ENCODE assay signal across 11 mouse cellular contexts in the genomic region with DNA sequence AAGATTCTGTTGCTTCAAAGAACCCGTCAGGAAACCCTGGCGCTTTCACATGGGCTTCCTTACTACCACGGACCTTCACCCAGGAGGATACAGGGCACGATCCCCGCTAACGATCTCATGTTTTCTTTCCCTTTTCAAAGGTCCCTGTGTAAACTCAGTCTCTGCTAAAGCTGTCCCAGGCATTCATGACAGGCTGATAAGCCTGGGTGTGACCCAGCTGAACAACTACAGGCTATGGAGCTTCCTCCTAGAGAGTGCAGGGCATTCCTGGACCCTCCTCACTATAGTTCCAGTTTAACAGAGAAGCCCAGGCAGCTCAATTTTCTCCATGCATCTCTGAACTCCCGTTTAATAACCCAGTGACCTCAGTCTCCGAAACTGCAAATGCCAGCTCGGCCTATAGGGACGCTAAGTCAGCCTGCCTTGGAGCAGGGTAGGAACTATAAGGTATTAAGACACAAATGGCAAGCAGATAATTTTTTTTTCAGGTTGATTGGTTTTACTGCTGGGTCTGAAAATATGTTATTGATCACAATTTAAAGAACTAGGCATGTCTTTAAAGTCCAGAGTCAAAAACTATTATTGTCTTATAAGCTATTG. TPM values are rescaled to one million over a fixed set of nuclear protein-coding genes. Genes with fewer than 3 reads are reported as not detected.
DNase-seq lines count a peak whose midpoint lies in the region; ATAC-seq and TF ChIP-seq lines count a peak whose summit lies in the region.
"Had no signal": no experiment of that assay in that cellular context is flagged by ENCODE, and none has a peak within 500 bp of the region (broad histone marks: within the 10 kb centered on the region; RNA-seq: fewer than 3 reads in every experiment).

No protein-coding gene starts in this region.

- no peak overlapping the region for H3K4me2 ChIP-seq in midbrain, embryonic 11.5 days
- H3K4me2 ChIP-seq in midbrain, embryonic 14.5 days (ENCODE audit: low read length): no peak overlapping the region
- H3K4me2 ChIP-seq in intestine, postnatal 0 days (replicated peaks; ENCODE audit: low read depth): peak overlapping the region; percentile 51
- no peak overlapping the region for H3K4me2 ChIP-seq in stomach, postnatal 0 days (replicated peaks; ENCODE audit: low read depth)
- H3K4me2 ChIP-seq: liver, embryonic 15.5 days had no signal

- no peak for TF ChIP-seq EP300 in stomach, postnatal 0 days (optimal IDR thresholded peaks at IDR 0.05)

- H3K27me3 ChIP-seq in heart, embryonic 10.5 days (ENCODE audit: insufficient read depth, poor library complexity, severe bottlenecking): no peaks in the 10 kb centered on the region
- no peaks in the 10 kb centered on the region for H3K27me3 ChIP-seq in midbrain, embryonic 11.5 days (ENCODE audit: control insufficient read depth, insufficient read depth, low read length)
- no peaks in the 10 kb centered on the region for H3K27me3 ChIP-seq in midbrain, embryonic 14.5 days (ENCODE audit: control insufficient read depth, insufficient read depth, low read length)
- H3K27me3 ChIP-seq in intestine, postnatal 0 days (replicated peaks; ENCODE audit: control insufficient read depth, insufficient read depth, low read length): no peaks in the 10 kb centered on the region
- H3K27me3 ChIP-seq in stomach, postnatal 0 days (ENCODE audit: control insufficient read depth, insufficient read depth, low read length): no peaks in the 10 kb centered on the region
- H3K27me3 ChIP-seq: liver, embryonic 15.5 days had no signal

- H3K4me1 ChIP-seq in heart, embryonic 10.5 days: peaks cover 29% of the 10 kb centered on the region
- H3K4me1 ChIP-seq in midbrain, embryonic 11.5 days (ENCODE audit: control insufficient read depth, insufficient read depth, low read length): no peaks in the 10 kb centered on the region
- no peaks in the 10 kb centered on the region for H3K4me1 ChIP-seq in midbrain, embryonic 14.5 days (ENCODE audit: control insufficient read depth, insufficient read depth, low read length)
- H3K4me1 ChIP-seq in intestine, postnatal 0 days (replicated peaks; ENCODE audit: control insufficient read depth, insufficient read depth, low read length): peaks cover 9% of the 10 kb centered on the region; the same call in 1 of the 2 replicates
- no peaks in the 10 kb centered on the region for H3K4me1 ChIP-seq in stomach, postnatal 0 days (replicated peaks; ENCODE audit: control insufficient read depth, insufficient read depth)

- peak overlapping the region; percentile 47; the same call in 1 of the 2 replicates for H3K27ac ChIP-seq in heart, embryonic 10.5 days
- H3K27ac ChIP-seq in midbrain, embryonic 11.5 days (ENCODE audit: low read depth, low read length): no peak overlapping the region
- no peak overlapping the region for H3K27ac ChIP-seq in midbrain, embryonic 14.5 days (replicated peaks; ENCODE audit: low read depth, low read length)
- H3K27ac ChIP-seq in intestine, postnatal 0 days (ENCODE audit: low read depth, low read length): peak overlapping the region; percentile 81
- H3K27ac ChIP-seq in stomach, postnatal 0 days (replicated peaks): no peak overlapping the region
- H3K27ac ChIP-seq: liver, embryonic 15.5 days had no signal

- H3K36me3 ChIP-seq in heart, embryonic 10.5 days: 0 out of 2 replicates have a peak, but pooled peaks cover 9% of the 10 kb centered on the region
- H3K36me3 ChIP-seq in midbrain, embryonic 11.5 days (ENCODE audit: control insufficient read depth, insufficient read depth, low read length): no peaks in the 10 kb centered on the region
- no peaks in the 10 kb centered on the region; the same call in 1 of the 2 replicates for H3K36me3 ChIP-seq in midbrain, embryonic 14.5 days (ENCODE audit: control insufficient read depth, insufficient read depth, low read length)
- H3K36me3 ChIP-seq in intestine, postnatal 0 days (ENCODE audit: control insufficient read depth, insufficient read depth): no peaks in the 10 kb centered on the region; the same call in 1 of the 2 replicates
- no peaks in the 10 kb centered on the region for H3K36me3 ChIP-seq in stomach, postnatal 0 days (ENCODE audit: control insufficient read depth, insufficient read depth, low read length)
- H3K36me3 ChIP-seq: liver, embryonic 15.5 days had no signal

- no peak for ATAC-seq in midbrain, embryonic 11.5 days (ENCODE audit: low FRiP score)
- ATAC-seq in midbrain, embryonic 14.5 days (ENCODE audit: low FRiP score, low TSS enrichment): no peak
- ATAC-seq in intestine, postnatal 0 days: peak; percentile 61
- peak; percentile 37; the same call in 1 of the 2 replicates for ATAC-seq in stomach, postnatal 0 days (ENCODE audit: low FRiP score, low TSS enrichment)

- H3K9me3 ChIP-seq in heart, embryonic 10.5 days: no peaks in the 10 kb centered on the region
- no peaks in the 10 kb centered on the region for H3K9me3 ChIP-seq in midbrain, embryonic 11.5 days (ENCODE audit: control insufficient read depth, low read length)
- no peaks in the 10 kb centered on the region for H3K9me3 ChIP-seq in midbrain, embryonic 14.5 days (ENCODE audit: control insufficient read depth, low read length)
- H3K9me3 ChIP-seq in intestine, postnatal 0 days (ENCODE audit: control insufficient read depth): no peaks in the 10 kb centered on the region
- H3K9me3 ChIP-seq in stomach, postnatal 0 days (ENCODE audit: control insufficient read depth, low read length): no peaks in the 10 kb centered on the region
- H3K9me3 ChIP-seq: liver, embryonic 15.5 days had no signal

- WGBS in heart, embryonic 10.5 days: 45% methylated on average over 10 of the region's 10 CpGs
- 77% methylated on average over 10 of the region's 10 CpGs for WGBS in midbrain, embryonic 11.5 days
- 82% methylated on average over 10 of the region's 10 CpGs for WGBS in midbrain, embryonic 14.5 days
- 36% methylated on average over 10 of the region's 10 CpGs for WGBS in intestine, postnatal 0 days
- 51% methylated on average over 10 of the region's 10 CpGs for WGBS in stomach, postnatal 0 days

- DNase-seq in heart, embryonic 10.5 days (ENCODE audit: low spot score): no peak
- no peak for DNase-seq in heart, postnatal 36 days
- peak; percentile 79 for DNase-seq in midbrain, embryonic 11.5 days (ENCODE audit: low spot score, missing footprints)
- no peak for DNase-seq in midbrain, embryonic 14.5 days
- DNase-seq in stomach, postnatal 0 days (ENCODE audit: low spot score): peak; percentile 29
- DNase-seq in cerebellum, postnatal 36 days: no peak
- DNase-seq in thymus, postnatal 0 days (ENCODE audit: low spot score): no peak
- DNase-seq: cerebellum, adult 11 months had no signal

- intact Hi-C loops in heart, postnatal 36 days (cut with DNase I): no loop called here

- no peak overlapping the region for H3K9ac ChIP-seq in midbrain, embryonic 11.5 days (ENCODE audit: low read length)
- H3K9ac ChIP-seq in midbrain, embryonic 14.5 days (replicated peaks; ENCODE audit: low read length): no peak overlapping the region
- no peak overlapping the region for H3K9ac ChIP-seq in intestine, postnatal 0 days (ENCODE audit: low read depth, low read length)
- H3K9ac ChIP-seq in stomach, postnatal 0 days (ENCODE audit: low read length): no peak overlapping the region
- H3K9ac ChIP-seq: liver, embryonic 15.5 days had no signal

- TF ChIP-seq CTCF in intestine, postnatal 0 days (IDR thresholded peaks at IDR 0.05; ENCODE audit: low read depth): peak; percentile 48
- TF ChIP-seq CTCF in stomach, postnatal 0 days (IDR thresholded peaks at IDR 0.05; ENCODE audit: low read depth): peak; percentile 29; the same call in 1 of the 2 replicates

- no peak overlapping the region for H3K4me3 ChIP-seq in heart, embryonic 10.5 days
- no peak overlapping the region for H3K4me3 ChIP-seq in midbrain, embryonic 11.5 days (ENCODE audit: low read depth, low read length)
- no peak overlapping the region for H3K4me3 ChIP-seq in midbrain, embryonic 14.5 days (replicated peaks; ENCODE audit: low read depth, low read length)
- H3K4me3 ChIP-seq in intestine, postnatal 0 days (ENCODE audit: low read depth, low read length): 0 out of 2 replicates have a peak overlapping the region, but pooled peaks have one; percentile 2
- H3K4me3 ChIP-seq in stomach, postnatal 0 days (ENCODE audit: low read depth, low read length): no peak overlapping the region
- H3K4me3 ChIP-seq: erythroblast, embryonic 14.5 days; liver, embryonic 15.5 days had no signal

RNA-seq across cellular contexts. Expression of a gene that starts 41.3 kb away (rescaled TPM):
- 5.9 and 6.2 TPM in 2 replicates for polyA plus RNA-seq in heart, embryonic 10.5 days (2016; fragmentation: Nextera tagmentation; extraction: Ambion mirVana)
- 10 to 100 TPM; 76.2 to 88.0 TPM for total RNA-seq in heart, postnatal 36 days (2021)
- polyA plus RNA-seq in midbrain, embryonic 11.5 days (2014; fragmentation: Nextera tagmentation; extraction: Ambion mirVana): 7.3 and 9.2 TPM in 2 replicates
- polyA plus RNA-seq in midbrain, embryonic 14.5 days (2014; fragmentation: Nextera tagmentation; extraction: Ambion mirVana): 8.5 and 9.6 TPM in 2 replicates
- 4.0 and 4.1 TPM in 2 replicates for polyA plus RNA-seq in intestine, postnatal 0 days (2015; fragmentation: Nextera tagmentation; extraction: Ambion mirVana)
- polyA plus RNA-seq in stomach, postnatal 0 days (2015; fragmentation: Nextera tagmentation; extraction: Ambion mirVana): 2.4 and 3.4 TPM in 2 replicates
- polyA plus RNA-seq in thymus, postnatal 0 days (2015; fragmentation: Nextera tagmentation; extraction: Ambion mirVana): 5.3 and 7.3 TPM in 2 replicates

Comparison
In these comparisons a context has a peak if more than half of its experiments do, and no peak if none do; other contexts are left out.
1. DNase-seq: peak in midbrain, embryonic 11.5 days (single experiment) and stomach, postnatal 0 days (single experiment); none in heart, embryonic 10.5 days (single experiment), heart, postnatal 36 days (0 of 2), midbrain, embryonic 14.5 days (single experiment), cerebellum, postnatal 36 days (0 of 2) and thymus, postnatal 0 days (single experiment).
2. H3K27ac ChIP-seq: peak in heart, embryonic 10.5 days (single experiment) and intestine, postnatal 0 days (single experiment); none in midbrain, embryonic 11.5 days (single experiment), midbrain, embryonic 14.5 days (single experiment) and stomach, postnatal 0 days (single experiment).
3. ATAC-seq: peak in intestine, postnatal 0 days (single experiment) and stomach, postnatal 0 days (single experiment); none in midbrain, embryonic 11.5 days (single experiment) and midbrain, embryonic 14.5 days (single experiment).